Mouse (Mus musculus) intestine, postnatal 0 days (tissue): ENCODE data around the gene Syne1. TPM values are rescaled to one million over a fixed set of nuclear protein-coding genes. Genes with fewer than 3 reads are reported as not detected.
A peak's percentile ranks its signal among the peaks of the same experiment; 100 is the strongest.

Experiments used
- ATAC-seq: fragments of 200-750 bp; cut with Nextera tagmentation; 2 replicates; pipeline ENCODE4 v1.8.0; 2017; ENCODE audit warnings: mild to moderate bottlenecking, moderate TSS enrichment, moderate library complexity
- H3K27ac ChIP-seq: fragments of 300-500 bp; sonication (generic); 2 replicates; pipeline ENCODE4 v1.5.1; 2014; ENCODE audit warnings: mild to moderate bottlenecking, low read depth, low read length, moderate library complexity
- H3K27me3 ChIP-seq: fragments of 300-500 bp; sonication (generic); replicated peaks from 2 replicates; pipeline ENCODE4 v1.6.1; 2014; ENCODE audit warnings: low read length, mixed read lengths; ENCODE audit not compliant: control insufficient read depth, insufficient read depth
- H3K36me3 ChIP-seq: fragments of 300-500 bp; sonication (generic); 2 replicates; pipeline ENCODE4 v1.6.1; 2014; ENCODE audit warnings: mild to moderate bottlenecking, moderate library complexity; ENCODE audit not compliant: control insufficient read depth, insufficient read depth
- H3K4me1 ChIP-seq: fragments of 300-500 bp; sonication (generic); replicated peaks from 2 replicates; pipeline ENCODE4 v1.6.1; 2014; ENCODE audit warnings: antibody characterized with exemption, low read length, mixed read lengths; ENCODE audit not compliant: control insufficient read depth, insufficient read depth
- H3K4me2 ChIP-seq: fragments of 300-500 bp; sonication (generic); replicated peaks from 2 replicates; pipeline ENCODE4 v1.6.1; 2014; ENCODE audit warnings: low read depth, mild to moderate bottlenecking, moderate library complexity
- H3K4me3 ChIP-seq: fragments of 300-500 bp; sonication (generic); 2 replicates; pipeline ENCODE4 v1.5.1; 2014; ENCODE audit warnings: low read depth, low read length
- H3K9ac ChIP-seq: fragments of 300-500 bp; sonication (generic); 2 replicates; pipeline ENCODE4 v1.6.1; 2014; ENCODE audit warnings: mild to moderate bottlenecking, low read depth, low read length
- H3K9me3 ChIP-seq: fragments of 300-500 bp; sonication (generic); 2 replicates; pipeline ENCODE4 v1.6.1; 2016; ENCODE audit warnings: mixed run types; ENCODE audit not compliant: control insufficient read depth
- CTCF ChIP-seq: sonication (generic); IDR thresholded peaks from 2 replicates; pipeline ENCODE4 v1.5.1; 2016; ENCODE audit warnings: low read depth, mild to moderate bottlenecking, control low read depth, antibody characterized with exemption, moderate library complexity
- WGBS: fragments of 180-500 bp; shearing (Covaris S2); extraction: QIAGEN DNeasy Blood & Tissue Kit; methylation state at CpG from one replicate; pipeline ENCODE4 v1.1.7; 2014; 5-methylcytosine and 5-hydroxymethylcytosine counted together
- polyA plus RNA-seq: library from polyadenylated mRNA; unstranded; fragments of >200 nt; fragmentation: Nextera tagmentation; extraction: Ambion mirVana; gene quantifications from 2 replicates; pipeline ENCODE4 v1.2.1, GENCODE M21; 2015

Syne1 gene
- polyA plus RNA-seq, 1 experiment from 2014 or later: 4.3 TPM

DNA sequence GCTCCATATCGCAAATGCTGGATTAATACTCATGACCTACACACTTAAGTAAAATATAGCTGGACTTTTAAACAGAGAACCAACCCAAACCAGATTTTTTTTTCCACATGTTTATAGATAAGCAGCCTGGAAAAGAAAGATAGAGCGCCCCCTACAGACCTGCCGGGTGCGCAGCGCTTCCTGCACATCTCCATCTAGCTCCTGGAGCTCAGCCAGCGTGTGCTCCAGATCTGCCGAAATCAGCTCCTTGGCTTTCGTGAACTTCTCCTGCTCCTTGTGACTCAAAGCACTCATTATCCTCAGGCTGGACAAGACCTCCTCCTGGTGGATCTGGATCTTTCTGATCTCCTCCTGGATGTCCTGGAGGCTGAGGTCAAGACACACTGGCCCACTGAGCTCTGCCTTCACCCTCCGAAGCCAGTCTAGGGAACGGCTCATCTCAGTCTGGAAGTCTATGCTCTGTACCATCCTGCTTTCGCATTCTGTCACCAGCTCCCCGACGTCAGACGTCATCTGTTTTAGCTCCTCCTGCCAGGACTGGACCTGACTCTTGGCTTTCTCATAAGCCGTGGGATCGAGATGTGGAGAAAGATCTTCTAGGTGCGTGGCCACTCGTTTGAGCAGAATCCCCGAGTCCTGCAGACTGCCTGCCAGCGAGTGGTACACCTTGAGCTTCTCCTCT is 323.7 kb downstream of the Syne1 start:
- TF ChIP-seq CTCF: peak; percentile 21; the same call in 1 of the 2 replicates
- H3K9me3 ChIP-seq: no peaks in the 10 kb centered on the region
- 79% methylated on average over 20 of the region's 20 CpGs for WGBS
- H3K4me2 ChIP-seq: no peak overlapping the region
- no peak overlapping the region for H3K9ac ChIP-seq
- no peak overlapping the region for H3K4me3 ChIP-seq
- H3K27ac ChIP-seq: no peak overlapping the region
- no peak for ATAC-seq
- H3K4me1 ChIP-seq: no peaks in the 10 kb centered on the region
- H3K27me3 ChIP-seq: no peaks in the 10 kb centered on the region
- peaks cover 14% of the 10 kb centered on the region; the same call in 1 of the 2 replicates for H3K36me3 ChIP-seq

- H3K4me2 ChIP-seq: no peak overlapping the region
- no peaks in the 10 kb centered on the region for H3K36me3 ChIP-seq
- no peaks in the 10 kb centered on the region for H3K27me3 ChIP-seq
- H3K27ac ChIP-seq: no peak overlapping the region
- H3K9me3 ChIP-seq: no peaks in the 10 kb centered on the region
- 63% methylated on average over 1 of the region's 1 CpGs for WGBS
- no peak overlapping the region for H3K4me3 ChIP-seq
- H3K9ac ChIP-seq: no peak overlapping the region
- no peaks in the 10 kb centered on the region for H3K4me1 ChIP-seq
- no peak for ATAC-seq
- no peak for TF ChIP-seq CTCF
These were observed 335.3 kb downstream of the Syne1 start for GRCm38 (mm10) chr10:5215943-5216342.

GRCm38 (mm10) chr10:5207905-5208641 is 343.2 kb downstream of the Syne1 start:
- TF ChIP-seq CTCF: no peak
- 14% methylated on average over 7 of the region's 7 CpGs for WGBS
- no peak overlapping the region for H3K9ac ChIP-seq

DNA sequence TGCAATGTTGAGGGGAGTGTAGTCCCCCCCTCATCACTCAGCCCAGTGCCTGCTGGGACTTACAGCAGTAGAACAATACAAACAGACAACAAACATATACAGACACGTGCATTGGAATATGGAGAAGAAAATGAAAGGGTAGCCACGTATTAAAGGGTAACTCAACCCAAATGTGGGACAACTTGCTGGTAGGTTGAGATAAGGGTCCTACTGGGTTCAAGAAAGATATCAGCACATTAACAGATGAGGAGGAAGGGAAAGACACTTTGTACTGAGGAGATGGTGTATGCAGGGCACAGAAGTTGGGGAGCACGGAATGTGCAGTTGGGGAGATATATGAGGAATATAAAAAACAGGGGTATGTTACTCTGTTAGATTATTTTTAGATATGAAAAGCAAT is 345.3 kb downstream of the Syne1 start:
- Histone ChIP-seq H3K9me3 (no peaks in the 10 kb centered on the region), H3K4me2 (no peak overlapping the region), H3K36me3 (peaks cover 10% of the 10 kb centered on the region; the same call in 1 of the 2 replicates), H3K4me3 (no peak overlapping the region), H3K9ac (no peak overlapping the region), H3K4me1 (no peaks in the 10 kb centered on the region), H3K27me3 (no peaks in the 10 kb centered on the region), H3K27ac (no peak overlapping the region)
- TF ChIP-seq CTCF: no peak
- WGBS: 93% methylated on average over 3 of the region's 3 CpGs
- no peak for ATAC-seq

More at GRCm38 (mm10) chr10:5207905-5208641, 343.2 kb downstream of the Syne1 start:
- Histone ChIP-seq H3K4me3 (no peak overlapping the region), H3K27me3 (no peaks in the 10 kb centered on the region), H3K4me2 (no peak overlapping the region), H3K36me3 (peaks cover 3% of the 10 kb centered on the region; the same call in 1 of the 2 replicates), H3K27ac (no peak overlapping the region), H3K4me1 (no peaks in the 10 kb centered on the region), H3K9me3 (no peaks in the 10 kb centered on the region)
- ATAC-seq: no peak

DNA sequence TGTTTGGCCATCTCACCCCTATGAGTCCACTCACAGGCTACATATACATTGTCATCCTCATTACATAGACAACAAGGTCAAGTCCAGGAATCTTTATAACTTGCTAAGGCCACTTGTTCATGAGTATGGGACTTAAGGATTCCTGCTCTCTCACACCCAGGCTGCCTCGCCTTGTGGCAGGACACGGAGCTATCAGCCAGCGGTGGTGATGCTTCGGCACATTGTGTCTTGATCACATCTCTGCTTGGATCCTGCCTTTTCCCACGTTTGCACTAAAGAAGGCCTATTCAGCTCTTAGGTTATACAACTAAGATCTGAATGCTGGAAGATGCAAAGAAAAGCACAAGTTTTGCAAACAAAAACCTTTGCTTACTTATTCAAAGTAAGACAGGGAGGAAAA is 345.7 kb downstream of the Syne1 start:
- no peak for ATAC-seq
- Histone ChIP-seq H3K4me3 (no peak overlapping the region), H3K36me3 (peaks cover 10% of the 10 kb centered on the region; the same call in 1 of the 2 replicates), H3K4me2 (no peak overlapping the region), H3K9me3 (no peaks in the 10 kb centered on the region), H3K27me3 (no peaks in the 10 kb centered on the region), H3K9ac (no peak overlapping the region), H3K27ac (no peak overlapping the region), H3K4me1 (no peaks in the 10 kb centered on the region)
- WGBS: 87% methylated on average over 5 of the region's 5 CpGs
- TF ChIP-seq CTCF: no peak

- no peak for ATAC-seq
- peaks cover 12% of the 10 kb centered on the region; the same call in 1 of the 2 replicates for H3K36me3 ChIP-seq
- H3K4me2 ChIP-seq: no peak overlapping the region
- no peak for TF ChIP-seq CTCF
- WGBS: 80% methylated on average over 10 of the region's 10 CpGs
- H3K9ac ChIP-seq: no peak overlapping the region
- H3K4me3 ChIP-seq: no peak overlapping the region
- H3K4me1 ChIP-seq: no peaks in the 10 kb centered on the region
- H3K27me3 ChIP-seq: no peaks in the 10 kb centered on the region
- H3K9me3 ChIP-seq: no peaks in the 10 kb centered on the region
- no peak overlapping the region for H3K27ac ChIP-seq
These were observed 347.4 kb downstream of the Syne1 start for GRCm38 (mm10) chr10:5203837-5204236.
